Mouse (Mus musculus) urinary bladder, adult 2 months (tissue): ENCODE data around the gene Serpina5. TPM values are rescaled to one million over a fixed set of nuclear protein-coding genes. Genes with fewer than 3 reads are reported as not detected.

Experiments
- DNase-seq: peaks from one replicate; pipeline ENCODE4 v3.0.0; 2022; ENCODE audit warnings: low spot score
- polyA plus RNA-seq: library from polyadenylated mRNA; depleted of rRNA; stranded (reverse); fragments of >200 nt; gene quantifications from 2 replicates; pipeline ENCODE4 v1.2.3, GENCODE M21; 2012; rRNA removed

The Serpina5 gene
- polyA plus RNA-seq, 1 experiment: not detected

GRCm38 (mm10) chr12:104125021-104125560 lies 24.2 kb downstream of the Serpina5 start:
- DNase-seq: no peak

GRCm38 (mm10) chr12:104127696-104128095 lies 26.8 kb downstream of the Serpina5 start, which contains the start of gene Serpina3b:
Gene Serpina3b, plus strand, starts transcription at chr12:104127996.
- no peak for DNase-seq

- DNase-seq: no peak
Measured at GRCm38 (mm10) chr12:104131041-104131440, 30.1 kb downstream of the Serpina5 start.

GRCm38 (mm10) chr12:104138216-104138615 lies 37.3 kb downstream of the Serpina5 start:
- DNase-seq: no peak

GRCm38 (mm10) chr12:104140543-104141103 lies 39.7 kb downstream of the Serpina5 start:
- no peak for DNase-seq

- no peak for DNase-seq
Measured at GRCm38 (mm10) chr12:104141506-104141905, 40.6 kb downstream of the Serpina5 start.

- no peak for DNase-seq
Measured at GRCm38 (mm10) chr12:104142427-104142826, 41.5 kb downstream of the Serpina5 start.

GRCm38 (mm10) chr12:104143286-104143685 lies 42.4 kb downstream of the Serpina5 start:
- DNase-seq: no peak

GRCm38 (mm10) chr12:104145571-104145970 lies 44.7 kb downstream of the Serpina5 start:
- no peak for DNase-seq

GRCm38 (mm10) chr12:104151989-104152388 lies 51.1 kb downstream of the Serpina5 start:
- DNase-seq: no peak

- no peak for DNase-seq
Measured at GRCm38 (mm10) chr12:104153041-104153645, 52.2 kb downstream of the Serpina5 start.

GRCm38 (mm10) chr12:104153656-104154055 lies 52.7 kb downstream of the Serpina5 start, which contains the start of gene Serpina3c:
Gene Serpina3c, minus strand, starts transcription at chr12:104153870.
- no peak for DNase-seq

Other genes with a start within 250 kb of the Serpina5 start
- gene Serpina1a, start 237.6 kb upstream of the Serpina5 start, polyA plus RNA-seq: 0.28 TPM in 1 of 2 replicates, not detected in the other
- gene Serpina1c, start 196.2 kb upstream of the Serpina5 start, polyA plus RNA-seq: 0.07 TPM in 1 of 2 replicates, not detected in the other
- gene Serpina1e, start 142.1 kb upstream of the Serpina5 start, polyA plus RNA-seq: 0.06 and 0.43 TPM in 2 replicates
- gene Serpina11, start 111.2 kb upstream of the Serpina5 start, polyA plus RNA-seq: not detected in 2 replicates
- gene Serpina9, start 87.4 kb upstream of the Serpina5 start, polyA plus RNA-seq: 0.01 TPM in 1 of 2 replicates, not detected in the other
- not detected in 2 replicates for gene Serpina12, start 56.7 kb upstream of the Serpina5 start, polyA plus RNA-seq
- not detected in 2 replicates for gene Serpina3a, start 11.6 kb downstream of the Serpina5 start, polyA plus RNA-seq
- gene Serpina3b, start 26.9 kb downstream of the Serpina5 start, polyA plus RNA-seq: 0.84 and 1.7 TPM in 2 replicates
- 4.5 and 5.4 TPM in 2 replicates for gene Serpina3c, start 52.8 kb downstream of the Serpina5 start, polyA plus RNA-seq
- gene Serpina3f, start 113.4 kb downstream of the Serpina5 start, polyA plus RNA-seq: 0.43 and 1.2 TPM in 2 replicates
- 12.6 and 18.0 TPM in 2 replicates for gene Serpina3g, start 135.1 kb downstream of the Serpina5 start, polyA plus RNA-seq
- 0.36 and 0.38 TPM in 2 replicates for gene Serpina3i, start 162.0 kb downstream of the Serpina5 start, polyA plus RNA-seq
- gene Serpina3j, start 213.4 kb downstream of the Serpina5 start, polyA plus RNA-seq: 0.10 and 0.13 TPM in 2 replicates
- 0.22 and 0.25 TPM in 2 replicates for gene Serpina3k, start 237.4 kb downstream of the Serpina5 start, polyA plus RNA-seq
- gene Serpina3m, start 237.4 kb downstream of the Serpina5 start, polyA plus RNA-seq: 0.76 and 1.3 TPM in 2 replicates